Mouse (Mus musculus): ENCODE results near the gene Agap3.

- TF ChIP-seq POLR2A (IDR thresholded peaks at IDR 0.05; ENCODE audit: low read depth, low read length) (no peak), CTCF (IDR thresholded peaks at IDR 0.05; ENCODE audit: extremely low read depth, insufficient read length, insufficient replicate concordance, low read depth, low read length) (no peak)
These were observed 23.7 kb downstream of the Agap3 start for GRCm38 (mm10) chr5:24475476-24476241.

All from small intestine, adult 2 months (tissue).